ENCODE assay signal across 8 mouse cellular contexts in genomic region chr3:135438531-135438912, GRCm38 (mm10). TPM values are rescaled to one million over a fixed set of nuclear protein-coding genes. Genes with fewer than 3 reads are reported as not detected.
A peak's percentile ranks its signal among the peaks of the same experiment; 100 is the strongest.
DNase-seq lines count a peak whose midpoint lies in the region; ATAC-seq and TF ChIP-seq lines count a peak whose summit lies in the region.

No protein-coding gene starts in this region.

- no peak for TF ChIP-seq CTCF in G1E (IDR thresholded peaks at IDR 0.05; ENCODE audit: low read depth, low read length)
- no peak for TF ChIP-seq CTCF in lung, postnatal 0 days (IDR thresholded peaks at IDR 0.05)

- TF ChIP-seq EP300 in lung, postnatal 0 days (IDR thresholded peaks at IDR 0.05), result no peak

- peaks cover 21% of the 10 kb centered on the region for H3K4me1 ChIP-seq in G1E (ENCODE audit: insufficient read depth, low read depth, low read length)
- no peaks in the 10 kb centered on the region for H3K4me1 ChIP-seq in lung, postnatal 0 days (ENCODE audit: insufficient read depth, low read depth, low read length)

- no peaks in the 10 kb centered on the region for H3K9me3 ChIP-seq in G1E (replicated peaks)
- no peaks in the 10 kb centered on the region for H3K9me3 ChIP-seq in lung, postnatal 0 days (ENCODE audit: low read length)

- H3K27ac ChIP-seq in lung, postnatal 0 days (ENCODE audit: low read length), result peak overlapping the region; percentile 100

- H3K9ac ChIP-seq in lung, postnatal 0 days (replicated peaks; ENCODE audit: low read depth), result peak overlapping the region; percentile 96

- H3K4me2 ChIP-seq in lung, postnatal 0 days (replicated peaks; ENCODE audit: low read depth, low read length), result peak overlapping the region; percentile 66

- DNase-seq in G1E (ENCODE audit: low spot score), result peak; percentile 60
- peak; percentile 96 for DNase-seq in cerebellum, adult 8-10 months
- peak; percentile 86 for DNase-seq in forelimb bud, embryonic 11.5 days (ENCODE audit: low read depth, low spot score)
- DNase-seq in layer of hippocampus, adult 9-10 months (ENCODE audit: low spot score), result peak; percentile 85
- DNase-seq in lung, postnatal 0 days (ENCODE audit: low spot score), result peak; percentile 92
- DNase-seq in ovary, postnatal 10 days (ENCODE audit: low spot score), result peak; percentile 97
- DNase-seq in thymus, postnatal 0 days (ENCODE audit: low spot score), result peak; percentile 94

- WGBS in lung, postnatal 0 days, result 3% methylated on average over 42 of the region's 50 CpGs

- no peaks in the 10 kb centered on the region for H3K27me3 ChIP-seq in G1E (ENCODE audit: insufficient read depth, low read length)
- no peaks in the 10 kb centered on the region for H3K27me3 ChIP-seq in lung, postnatal 0 days (replicated peaks; ENCODE audit: insufficient read depth, low read length)

- ATAC-seq in G1E (ENCODE audit: extremely low read depth, insufficient number of reproducible peaks, low FRiP score, poor library complexity, severe bottlenecking), result no peak
- ATAC-seq in hematopoietic stem cell, adult 5-6 weeks (replicated peaks in 1 of 2; ENCODE audit: insufficient read depth in 1 of 2, low FRiP score in 2 of 2, low TSS enrichment in 1 of 2, low read depth in 1 of 2, poor library complexity in 2 of 2, severe bottlenecking in 2 of 2), result peak; percentile 2 to 30; a peak in 3 of 4 replicates
- ATAC-seq in lung, postnatal 0 days, result peak; percentile 72

- H3K36me3 ChIP-seq in G1E (replicated peaks), result peaks cover 39% of the 10 kb centered on the region
- H3K36me3 ChIP-seq in lung, postnatal 0 days (ENCODE audit: insufficient read depth, low read length), result no peaks in the 10 kb centered on the region

- peak overlapping the region; percentile 93 for H3K4me3 ChIP-seq in G1E (ENCODE audit: low read depth, low read length)
- H3K4me3 ChIP-seq in lung, postnatal 0 days (ENCODE audit: low read depth, low read length), result peak overlapping the region; percentile 96

RNA-seq across cellular contexts. Expression of gene Ube2d3, which starts 0.6 kb away (rescaled TPM):
- 1,026 and 1,239 TPM in 2 replicates for total RNA-seq in G1E (2014; fragmentation: Nextera tagmentation)
- total RNA-seq in G1E (2017), result 547 and 623 TPM in 2 replicates
- polyA plus RNA-seq in G1E (2012), result 416 and 446 TPM in 2 replicates
- total RNA-seq in hematopoietic stem cell, adult 5-6 weeks (2017), result 650 and 1,047 TPM in 2 replicates
- polyA plus RNA-seq in lung, postnatal 0 days (2015; fragmentation: Nextera tagmentation; extraction: Ambion mirVana), result 386 TPM in 2 replicates
- polyA plus RNA-seq in thymus, postnatal 0 days (2015; fragmentation: Nextera tagmentation; extraction: Ambion mirVana), result 616 and 646 TPM in 2 replicates

RNA-seq across cellular contexts. Expression of gene Cisd2, which starts 14.8 kb away (rescaled TPM):
- total RNA-seq in G1E (2014; fragmentation: Nextera tagmentation) (42.9 and 43.1 TPM in 2 replicates), G1E (2017) (34.0 and 35.7 TPM in 2 replicates)
- 16.9 and 18.3 TPM in 2 replicates for polyA plus RNA-seq in G1E (2012)
- total RNA-seq in hematopoietic stem cell, adult 5-6 weeks (2017), result 68.9 and 74.7 TPM in 2 replicates
- polyA plus RNA-seq in lung, postnatal 0 days (2015; fragmentation: Nextera tagmentation; extraction: Ambion mirVana), result 34.3 and 34.8 TPM in 2 replicates
- 53.5 and 64.7 TPM in 2 replicates for polyA plus RNA-seq in thymus, postnatal 0 days (2015; fragmentation: Nextera tagmentation; extraction: Ambion mirVana)

RNA-seq across cellular contexts. Expression of gene Manba, which starts 46.9 kb away (rescaled TPM):
- total RNA-seq in G1E (2014; fragmentation: Nextera tagmentation) (19.6 and 30.3 TPM in 2 replicates), G1E (2017) (19.0 and 23.7 TPM in 2 replicates)
- 2.0 and 2.9 TPM in 2 replicates for polyA plus RNA-seq in G1E (2012)
- total RNA-seq in hematopoietic stem cell, adult 5-6 weeks (2017), result 27.6 and 31.6 TPM in 2 replicates
- polyA plus RNA-seq in lung, postnatal 0 days (2015; fragmentation: Nextera tagmentation; extraction: Ambion mirVana), result 9.2 and 9.9 TPM in 2 replicates
- 8.4 and 9.3 TPM in 2 replicates for polyA plus RNA-seq in thymus, postnatal 0 days (2015; fragmentation: Nextera tagmentation; extraction: Ambion mirVana)
